Mouse (Mus musculus) thymus, adult 2 months (tissue): ENCODE data around the gene Igfbp7.

Experiments
- CTCF ChIP-seq: fragments of 200-500 bp; IDR thresholded peaks from 2 replicates; pipeline ENCODE4 v1.5.1; 2012; ENCODE audit warnings: mild to moderate bottlenecking, control low read depth, low read length, moderate library complexity, borderline replicate concordance; ENCODE audit not compliant: control insufficient read depth, poor library complexity, insufficient read depth; ENCODE audit errors: extremely low read depth
- POLR2A ChIP-seq: fragments of 200-500 bp; IDR thresholded peaks from 2 replicates; pipeline ENCODE4 v1.6.1; 2012; ENCODE audit warnings: mild to moderate bottlenecking, low read length, control low read depth, moderate library complexity; ENCODE audit not compliant: control insufficient read depth, poor library complexity, insufficient read depth; ENCODE audit errors: extremely low read depth

GRCm38 (mm10) chr5:77388359-77388758, 19.5 kb downstream of the Igfbp7 start:
- TF ChIP-seq CTCF (no peak), POLR2A (no peak)
